ENCODE assay signal across 10 mouse cellular contexts in the genomic region with DNA sequence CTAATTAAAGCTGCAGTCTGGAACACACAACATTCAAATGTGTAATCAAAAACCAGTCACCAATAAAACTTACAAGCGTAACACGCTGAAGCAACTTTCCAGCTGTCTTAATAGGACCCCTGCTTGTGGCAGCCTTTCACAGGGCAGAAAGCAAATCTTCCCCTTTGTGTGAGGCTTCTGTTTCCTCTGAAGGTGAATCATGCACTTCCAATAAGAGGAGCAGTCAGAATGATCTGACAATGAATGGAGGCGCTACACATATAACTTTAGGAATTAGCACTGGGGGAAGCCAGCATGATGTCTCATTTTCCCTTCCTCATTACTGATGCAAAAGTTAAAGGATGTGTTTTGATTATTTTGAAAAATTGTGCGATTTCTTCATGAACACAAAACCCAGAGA. TPM values are rescaled to one million over a fixed set of nuclear protein-coding genes. Genes with fewer than 3 reads are reported as not detected.
"Had no signal": no experiment of that assay in that cellular context is flagged by ENCODE, and none has a peak within 500 bp of the region (broad histone marks: within the 10 kb centered on the region; RNA-seq: fewer than 3 reads in every experiment).

No protein-coding gene starts in this region.

- H3K4me3 ChIP-seq: limb, embryonic 13.5 days; neural tube, embryonic 12.5 days had no signal

- H3K4me2 ChIP-seq: limb, embryonic 13.5 days; neural tube, embryonic 12.5 days had no signal

- H3K36me3 ChIP-seq: limb, embryonic 13.5 days; neural tube, embryonic 12.5 days had no signal

- H3K9ac ChIP-seq: limb, embryonic 13.5 days; liver, embryonic 14.5 days; neural tube, embryonic 12.5 days had no signal

- H3K27me3 ChIP-seq: limb, embryonic 13.5 days had no signal

- H3K27ac ChIP-seq: limb, embryonic 13.5 days; liver, embryonic 14.5 days; neural tube, embryonic 12.5 days; stomach, postnatal 0 days had no signal

- H3K9me3 ChIP-seq: limb, embryonic 13.5 days; neural tube, embryonic 12.5 days had no signal

- DNase-seq: kidney, adult 8-10 months; kidney, postnatal 10 days; left cerebral cortex, postnatal 4 days; lung, adult 18-20 months; thymus, postnatal 4 days had no signal

RNA-seq across cellular contexts. Expression of gene Insm1, which starts 39.4 kb away (rescaled TPM):
- polyA plus RNA-seq: limb, embryonic 13.5 days; lung, embryonic 16.5 days had no signal
